Mouse (Mus musculus) inflammation-experienced regulatory T-cells, adult 6 months (primary cell): ENCODE data around the gene Mgat5. TPM values are rescaled to one million over a fixed set of nuclear protein-coding genes. Genes with fewer than 3 reads are reported as not detected.

Experiments
- ATAC-seq: one replicate; pipeline ENCODE4 v1.8.0; 2017
- polyA plus RNA-seq, 3 experiments: library from polyadenylated mRNA; unstranded; fragments of 100-300 nt; shearing (Covaris generic); gene quantifications; one replicate each; pipeline ENCODE4 v1.2.1; 2017

Gene Mgat5
- polyA plus RNA-seq, 3 experiments from 2014 or later = 11.6 to 20.6 (median 16.8) TPM

DNA sequence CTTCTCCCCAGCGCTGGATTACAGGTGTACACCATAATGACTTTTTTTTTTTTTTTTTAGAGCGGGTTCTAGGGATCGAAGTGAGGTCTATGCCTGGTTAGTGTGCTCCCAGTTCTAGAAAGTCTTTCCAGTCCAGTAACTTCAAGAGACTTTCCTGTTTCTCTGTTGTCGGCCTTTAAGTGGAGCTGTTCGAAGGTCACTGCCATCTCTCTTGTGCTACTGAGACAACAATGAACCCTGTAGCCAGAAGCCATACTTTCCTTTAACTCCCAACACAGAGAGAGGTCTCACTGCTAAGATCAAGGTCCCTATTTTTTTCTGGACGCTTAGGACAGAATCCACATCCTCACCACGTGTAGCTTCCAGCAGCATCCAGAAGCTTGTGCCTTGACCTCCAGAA is 13.4 kb downstream of the Mgat5 start:
- ATAC-seq = no peak

DNA sequence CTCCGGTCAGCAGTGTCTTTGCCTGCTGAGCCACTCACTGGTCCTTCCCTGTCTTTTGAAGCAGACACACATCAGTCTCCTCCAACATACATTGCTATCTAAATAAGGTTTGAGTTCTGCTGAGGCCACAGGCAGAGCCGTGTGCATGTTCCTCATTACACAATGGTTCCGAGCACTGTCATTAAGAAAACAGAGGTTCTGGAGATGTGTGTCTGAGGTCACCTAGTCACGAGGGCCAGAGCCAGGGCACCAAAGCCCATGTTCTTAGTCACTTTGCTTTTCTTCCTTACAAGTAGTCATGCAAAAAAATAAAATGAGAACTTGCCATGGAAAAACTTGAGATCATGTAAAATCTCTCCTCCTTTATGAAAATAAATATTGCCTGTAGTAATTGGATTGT is 14.3 kb downstream of the Mgat5 start:
- ATAC-seq = no peak

DNA sequence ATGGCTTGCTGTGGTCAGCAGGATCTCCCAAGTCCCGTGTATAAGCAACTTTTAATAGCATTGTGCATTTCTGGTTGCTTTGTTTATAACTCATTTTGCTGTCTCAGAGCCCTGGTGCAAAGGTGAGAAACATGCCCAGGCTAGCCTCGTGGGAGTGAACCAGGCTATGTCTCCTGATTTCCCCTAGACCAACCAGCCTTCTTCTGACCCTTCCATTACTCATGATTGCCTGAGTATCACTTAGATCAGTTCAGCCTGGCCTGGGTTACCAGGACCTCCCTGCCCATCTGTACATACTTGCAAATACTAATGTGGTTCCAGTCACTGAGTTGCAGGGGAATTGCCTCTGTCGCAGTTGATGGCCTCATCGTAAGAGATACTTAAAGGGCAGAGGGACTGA is 14.8 kb downstream of the Mgat5 start:
- no peak for ATAC-seq

DNA sequence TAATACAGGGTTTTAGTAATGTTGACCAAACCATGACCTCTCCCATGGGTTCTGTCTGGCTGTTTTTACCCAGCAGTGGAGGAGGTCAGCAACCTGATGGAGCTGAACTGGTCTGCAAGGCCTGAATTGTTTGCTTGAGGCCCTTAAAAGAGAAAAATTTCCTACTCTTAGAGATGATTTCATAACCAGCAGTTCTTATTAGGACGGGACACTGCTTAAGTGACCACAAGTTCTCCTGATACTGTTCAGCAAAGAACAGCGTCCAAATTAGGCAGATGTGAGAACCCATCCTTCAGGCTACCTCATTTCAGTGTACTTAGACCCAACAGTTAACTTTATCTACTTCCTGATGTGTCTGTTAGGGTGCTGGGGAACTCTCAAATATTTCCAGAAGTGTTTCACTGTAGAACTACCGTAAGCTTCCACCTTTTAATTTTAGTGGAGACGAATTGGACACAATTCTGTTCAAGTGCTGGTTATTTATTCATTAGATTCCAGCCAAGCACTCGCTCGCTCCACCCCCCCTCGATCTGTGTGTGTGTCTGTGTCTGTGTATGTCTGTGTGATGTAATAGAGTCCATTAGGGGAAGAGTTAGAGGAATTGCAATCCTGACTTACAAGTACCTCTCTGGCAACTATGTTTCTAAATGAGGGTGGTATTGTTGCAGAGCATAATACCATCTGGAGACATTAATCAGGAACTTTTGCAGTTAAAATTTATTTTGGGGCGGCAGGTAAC is 17.4 kb downstream of the Mgat5 start:
- ATAC-seq = no peak

DNA sequence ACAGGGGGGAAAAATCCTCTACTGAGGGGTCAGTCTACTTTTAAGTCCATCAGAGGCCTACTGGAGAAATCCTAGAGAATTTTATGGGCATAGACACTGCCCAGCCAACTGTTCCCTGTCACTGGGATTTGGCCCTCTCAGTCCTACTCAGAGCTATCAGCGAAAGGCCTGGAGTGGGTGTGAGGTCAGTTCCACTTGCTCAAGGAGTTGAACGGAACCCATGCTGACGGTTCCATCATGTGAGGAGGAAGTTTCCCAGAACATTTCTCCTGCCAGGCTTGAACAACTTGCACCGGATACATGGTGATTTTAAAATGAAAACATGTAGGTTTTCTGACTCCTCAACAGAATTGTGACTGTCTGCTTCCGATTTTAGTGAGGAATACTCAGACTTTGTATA is 20.2 kb downstream of the Mgat5 start:
- no peak for ATAC-seq

- ATAC-seq = no peak
Measured at GRCm38 (mm10) chr1:127229011-127229410, 24.2 kb downstream of the Mgat5 start.

DNA sequence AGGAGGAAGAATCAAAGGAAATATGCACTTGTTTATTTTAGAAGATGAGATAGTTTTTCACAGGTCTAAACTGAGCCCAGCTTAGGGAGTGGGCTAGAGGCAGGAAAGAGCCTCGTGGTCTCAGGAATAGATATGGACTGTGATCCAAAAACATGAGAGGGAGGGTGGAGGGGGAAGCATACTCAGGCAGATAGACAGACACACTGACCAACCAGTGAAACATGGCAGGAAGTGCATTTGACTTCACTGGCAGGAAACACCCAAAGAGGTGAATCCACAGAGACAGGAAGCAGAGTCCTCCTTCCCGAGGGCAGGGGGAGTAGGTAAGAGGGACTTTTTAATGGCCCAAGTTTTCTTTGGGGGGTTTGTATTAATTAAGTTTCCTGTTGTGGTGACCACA is 25.7 kb downstream of the Mgat5 start:
- ATAC-seq = peak; percentile 80

GRCm38 (mm10) chr1:127233191-127233651 is 28.4 kb downstream of the Mgat5 start:
- ATAC-seq = peak; percentile 85

GRCm38 (mm10) chr1:127235157-127235556 is 30.3 kb downstream of the Mgat5 start:
- no peak for ATAC-seq

DNA sequence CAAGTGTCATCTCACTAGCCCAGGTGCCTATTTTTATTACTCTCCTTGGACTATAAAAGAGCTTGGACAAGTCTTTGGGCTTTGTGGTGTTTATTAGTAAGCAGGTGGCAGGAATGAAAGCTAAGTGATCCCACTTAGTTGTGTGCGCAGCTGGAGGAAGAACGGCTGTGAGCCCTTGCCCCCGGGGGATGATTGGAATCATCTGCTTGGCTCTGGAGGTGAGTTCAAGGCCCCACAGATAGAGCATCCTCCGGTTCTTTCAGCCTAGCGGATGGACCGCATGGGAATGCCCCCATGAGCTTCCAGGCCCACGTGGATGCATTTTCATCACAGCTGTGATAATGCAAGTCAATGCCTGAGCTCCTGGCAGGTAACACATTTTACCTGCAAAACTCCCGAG is 31.6 kb downstream of the Mgat5 start:
- no peak for ATAC-seq

DNA sequence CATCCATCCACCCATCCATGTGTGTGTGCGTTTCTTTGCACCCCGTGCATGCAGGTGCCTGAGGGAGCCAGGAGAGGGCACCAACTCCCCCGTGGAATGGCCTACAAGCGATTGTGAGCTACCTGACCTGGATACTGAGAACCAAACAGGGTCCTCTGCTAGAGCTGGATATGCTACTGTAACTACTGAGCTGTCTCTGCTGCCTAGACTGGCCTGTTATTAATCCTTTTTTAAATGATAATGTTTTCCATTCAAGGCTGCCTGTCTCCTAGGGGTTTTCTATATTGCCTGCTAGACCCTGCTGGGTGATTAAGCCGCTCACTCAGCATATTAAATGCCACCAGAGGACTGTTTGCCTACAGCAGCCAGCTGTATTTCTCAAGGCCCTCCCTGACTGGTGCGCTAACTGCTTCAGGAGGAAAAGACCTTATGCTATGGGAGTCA is 34.1 kb downstream of the Mgat5 start:
- ATAC-seq = no peak

DNA sequence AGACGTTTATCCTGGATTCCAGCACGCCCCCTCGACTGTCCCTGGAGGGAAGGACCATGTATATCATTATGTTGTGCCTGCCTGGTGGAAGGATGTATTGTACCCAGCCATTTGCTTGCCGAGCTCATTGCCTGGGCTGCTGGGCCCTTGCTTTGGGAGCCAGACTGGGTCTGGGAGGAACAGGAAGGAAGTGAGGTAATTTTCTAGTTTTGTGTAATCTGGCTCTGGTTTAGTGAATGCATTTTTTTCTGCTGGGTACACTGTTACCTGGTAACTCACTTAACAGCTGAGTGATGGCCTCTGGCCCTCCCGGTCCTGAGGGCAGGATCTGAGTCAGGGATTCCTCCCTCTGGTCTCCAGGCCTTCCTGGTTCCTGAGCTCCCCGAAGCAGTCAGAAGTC is 35.1 kb downstream of the Mgat5 start:
- peak; percentile 57 for ATAC-seq

GRCm38 (mm10) chr1:127242151-127242887 is 37.5 kb downstream of the Mgat5 start:
- peak; percentile 79 for ATAC-seq

- ATAC-seq = peak; percentile 19
Measured at GRCm38 (mm10) chr1:127242888-127243588, 38.2 kb downstream of the Mgat5 start.

DNA sequence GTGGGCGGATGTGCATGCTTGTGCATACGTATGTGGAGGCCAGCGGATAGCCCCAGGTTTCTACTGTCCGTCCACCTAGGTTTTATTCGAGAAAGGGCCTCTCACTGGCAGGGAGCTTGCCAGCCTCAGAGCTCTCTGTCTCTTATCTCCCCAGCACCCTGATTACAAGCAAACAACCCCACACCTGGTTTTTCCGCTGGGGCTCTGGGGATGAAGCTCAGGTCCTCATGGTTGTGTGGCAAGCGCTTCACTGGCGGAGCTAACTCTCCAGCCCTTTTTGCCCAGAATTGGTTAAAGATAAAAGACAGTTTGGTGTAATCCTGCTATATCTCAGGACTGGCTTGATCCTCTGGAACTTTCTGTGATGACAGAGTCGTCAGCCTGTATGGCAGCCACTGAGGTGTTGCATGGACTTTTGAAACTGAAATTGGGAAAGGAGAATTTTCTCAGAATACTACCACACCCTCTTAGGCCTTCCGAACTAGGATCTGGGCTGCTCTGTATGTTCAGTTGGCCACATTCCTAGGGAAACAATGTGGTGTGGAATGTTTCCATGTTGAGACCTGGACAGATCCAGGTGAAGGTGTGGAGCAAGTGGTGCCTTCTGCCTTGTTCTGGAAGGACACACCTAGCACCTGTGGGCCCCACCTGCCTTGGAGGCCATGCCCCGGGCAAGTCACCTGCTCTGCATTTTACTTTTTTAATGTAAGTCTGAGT is 39.4 kb downstream of the Mgat5 start:
- ATAC-seq = no peak

GRCm38 (mm10) chr1:127246158-127246557 is 41.3 kb downstream of the Mgat5 start:
- no peak for ATAC-seq

GRCm38 (mm10) chr1:127248433-127248832 is 43.6 kb downstream of the Mgat5 start:
- ATAC-seq = no peak

DNA sequence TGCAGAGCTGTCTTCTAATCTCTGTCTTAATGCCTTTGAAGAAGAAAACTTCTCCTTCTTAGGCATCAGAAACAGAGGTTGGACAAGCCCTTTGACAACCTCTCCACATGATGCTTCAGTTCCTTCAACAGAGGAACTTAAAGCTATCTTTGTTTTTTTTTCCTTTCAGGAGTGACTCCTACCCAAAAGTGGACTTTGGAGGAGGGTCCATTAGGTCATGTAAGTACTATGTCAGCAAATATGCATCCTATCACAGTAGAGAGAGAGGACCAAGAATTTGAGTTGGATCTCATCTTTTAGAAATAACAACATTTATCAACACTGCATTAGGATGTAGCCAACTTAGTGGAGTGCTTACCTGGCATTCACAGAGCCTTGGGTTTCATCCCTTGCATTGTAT is 44.8 kb downstream of the Mgat5 start:
- no peak for ATAC-seq

GRCm38 (mm10) chr1:127250313-127250712 is 45.5 kb downstream of the Mgat5 start:
- peak; percentile 64 for ATAC-seq

- ATAC-seq = no peak
Measured at GRCm38 (mm10) chr1:127251751-127252150, 46.9 kb downstream of the Mgat5 start.

- ATAC-seq = no peak
Measured at GRCm38 (mm10) chr1:127257005-127257404, 52.2 kb downstream of the Mgat5 start.

- no peak for ATAC-seq
Measured at GRCm38 (mm10) chr1:127259669-127260068, 54.9 kb downstream of the Mgat5 start.

GRCm38 (mm10) chr1:127260969-127261368 is 56.2 kb downstream of the Mgat5 start:
- no peak for ATAC-seq
